Comparison of ENCODE assay signal across 15 mouse cellular contexts in genomic region chr3:144602819-144603218, GRCm38 (mm10).
"Had no signal": no experiment of that assay in that cellular context is flagged by ENCODE, and none has a peak within 500 bp of the region (broad histone marks: within the 10 kb centered on the region; RNA-seq: fewer than 3 reads in every experiment).

No protein-coding gene starts in this region.

- H3K27me3 ChIP-seq: limb, embryonic 15.5 days; liver, embryonic 12.5 days; megakaryocyte, embryonic 14.5 days; midbrain, embryonic 12.5 days; neural tube, embryonic 15.5 days had no signal

- H3K9ac ChIP-seq: limb, embryonic 15.5 days; liver, embryonic 12.5 days; lung, embryonic 14.5 days; midbrain, embryonic 12.5 days; neural tube, embryonic 15.5 days had no signal

- DNase-seq: kidney, adult 8-10 months; kidney, postnatal 36 days; lung, embryonic 14.5 days; lung, postnatal 10 days; lung, postnatal 4 days; right cerebral cortex, adult 18-20 months; right cerebral cortex, postnatal 25 days had no signal

- ATAC-seq: liver, embryonic 12.5 days had no signal

- H3K4me3 ChIP-seq: layer of hippocampus, adult 2 months; left cerebral cortex, adult 2 months; limb, embryonic 15.5 days; liver, embryonic 12.5 days; megakaryocyte, embryonic 14.5 days; midbrain, embryonic 12.5 days; neural tube, embryonic 15.5 days had no signal

- H3K4me1 ChIP-seq: liver, embryonic 12.5 days; neural tube, embryonic 15.5 days had no signal

- H3K27ac ChIP-seq: kidney, postnatal 0 days; layer of hippocampus, adult 2 months; left cerebral cortex, adult 2 months; limb, embryonic 15.5 days; liver, embryonic 12.5 days; midbrain, embryonic 12.5 days; neural tube, embryonic 15.5 days had no signal

- H3K4me2 ChIP-seq: limb, embryonic 15.5 days; liver, embryonic 12.5 days; lung, embryonic 14.5 days; midbrain, embryonic 12.5 days; neural tube, embryonic 15.5 days had no signal

- H3K9me3 ChIP-seq: limb, embryonic 15.5 days; midbrain, embryonic 12.5 days; neural tube, embryonic 15.5 days had no signal
